Mouse (Mus musculus): Measurements from ENCODE around the gene Stxbp5l.

- TF ChIP-seq CTCF (conservative IDR thresholded peaks at IDR 0.05; ENCODE audit: insufficient read depth, insufficient read length, low read depth, low read length) (no peak), POLR2A (IDR thresholded peaks at IDR 0.05; ENCODE audit: low read depth, low read length) (no peak)
Observed at GRCm38 (mm10) chr16:37344960-37345359, 39.8 kb downstream of the Stxbp5l start.
